Mouse (Mus musculus): ENCODE measurements around the gene Col4a2.

DNA sequence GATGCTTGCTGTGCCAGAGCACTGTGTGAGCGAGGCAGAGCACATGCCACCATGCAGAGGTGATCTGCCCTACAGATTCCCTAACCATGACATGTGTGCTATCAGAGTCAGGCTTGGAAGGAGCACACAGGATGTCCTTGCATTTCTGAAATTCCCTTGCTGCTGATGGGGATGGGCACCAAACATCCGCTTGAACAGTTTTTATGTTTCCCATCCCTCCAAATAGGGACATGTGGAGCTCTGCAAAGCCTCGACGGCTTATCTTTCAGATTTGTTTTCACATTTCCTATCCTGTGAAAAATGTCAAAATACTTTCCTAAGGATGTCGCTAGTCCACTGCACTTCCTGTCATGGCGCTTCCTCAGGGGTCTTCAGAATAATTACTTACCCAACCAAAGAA lies 40.4 kb upstream of the Col4a2 start:
- TF ChIP-seq CTCF (IDR thresholded peaks at IDR 0.05; ENCODE audit: control insufficient read depth, insufficient read depth, insufficient replicate concordance, low read depth, low read length) (no peak), POLR2A (IDR thresholded peaks at IDR 0.05; ENCODE audit: control insufficient read depth, low read depth, low read length) (no peak)
